Mouse (Mus musculus) E14TG2a.4 (cell line): ENCODE data around the gene Nr4a3.

Experiments used
- CTCF ChIP-seq: conservative IDR thresholded peaks from 2 replicates; pipeline ENCODE4 v1.5.1; 2014; ENCODE audit warnings: low read length
- NANOG ChIP-seq: IDR thresholded peaks from 2 replicates; pipeline ENCODE4 v1.6.1; 2014; ENCODE audit warnings: borderline replicate concordance, low read length, mixed read lengths
- POU5F1 ChIP-seq: IDR thresholded peaks from 2 replicates; pipeline ENCODE4 v1.6.1; 2014; ENCODE audit warnings: low read length, borderline replicate concordance

DNA sequence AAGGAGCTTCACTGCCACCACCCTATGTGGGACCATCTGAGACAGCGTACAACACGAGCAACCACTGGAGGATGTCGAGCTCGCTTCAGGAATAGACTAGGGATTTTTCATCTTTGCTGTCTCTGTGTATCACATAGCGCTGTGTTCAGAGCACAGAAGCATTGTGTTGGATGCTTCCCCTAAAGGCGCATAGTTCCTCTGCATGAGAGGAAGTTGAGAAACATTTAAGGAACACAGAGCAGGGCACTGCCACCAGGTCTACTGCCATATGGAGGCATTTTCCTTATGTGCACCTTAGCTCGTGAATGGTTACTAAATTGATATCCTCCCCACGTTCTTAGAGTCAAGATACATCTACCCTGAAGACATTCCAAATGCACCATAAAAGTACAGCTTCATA lies 55.3 kb downstream of the Nr4a3 start:
- no peak for TF ChIP-seq CTCF
- no peak for TF ChIP-seq POU5F1
- TF ChIP-seq NANOG = no peak
